Mouse (Mus musculus): ENCODE data around the gene Me3.
"Not testable (repeated sequence)": the region's sequence is repeated elsewhere in the genome, so short reads cannot be mapped to it uniquely, and the experiment has no call there.

Me3 gene

GRCm38 (mm10) chr7:89726712-89727111 lies 94.5 kb downstream of the Me3 start:
- in situ Hi-C loops (cut with MboI; ENCODE audit: unreplicated experiment in 2 of 2): no loop called here

GRCm38 (mm10) chr7:89727615-89728014 lies 95.4 kb downstream of the Me3 start:
- in situ Hi-C loops (cut with MboI; ENCODE audit: unreplicated experiment in 2 of 2): no loop called here

- in situ Hi-C loops (cut with MboI; ENCODE audit: unreplicated experiment in 2 of 2): no loop called here
These were observed 96.2 kb downstream of the Me3 start for GRCm38 (mm10) chr7:89728393-89728792.

DNA sequence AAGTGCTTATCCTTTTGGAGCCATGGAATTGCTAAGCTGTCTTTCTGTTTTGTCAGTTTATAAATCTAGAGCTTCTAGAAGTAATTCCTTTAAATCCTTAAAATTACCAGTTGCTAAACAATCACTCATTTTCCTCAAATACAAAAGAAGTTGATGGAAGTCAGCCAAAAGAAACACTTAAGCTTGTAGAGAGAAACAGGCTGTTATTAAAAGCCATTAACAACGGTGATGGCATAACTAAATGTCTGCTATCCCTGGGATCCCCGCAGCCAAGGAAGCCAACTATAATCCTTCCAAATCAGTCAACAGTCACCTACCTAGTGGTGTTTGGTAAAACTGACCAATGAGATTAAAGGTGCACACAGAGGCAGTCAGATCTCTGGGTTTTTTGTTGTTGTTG lies 98.3 kb downstream of the Me3 start:
- in situ Hi-C loops (cut with MboI; ENCODE audit: unreplicated experiment in 2 of 2): no loop called here

DNA sequence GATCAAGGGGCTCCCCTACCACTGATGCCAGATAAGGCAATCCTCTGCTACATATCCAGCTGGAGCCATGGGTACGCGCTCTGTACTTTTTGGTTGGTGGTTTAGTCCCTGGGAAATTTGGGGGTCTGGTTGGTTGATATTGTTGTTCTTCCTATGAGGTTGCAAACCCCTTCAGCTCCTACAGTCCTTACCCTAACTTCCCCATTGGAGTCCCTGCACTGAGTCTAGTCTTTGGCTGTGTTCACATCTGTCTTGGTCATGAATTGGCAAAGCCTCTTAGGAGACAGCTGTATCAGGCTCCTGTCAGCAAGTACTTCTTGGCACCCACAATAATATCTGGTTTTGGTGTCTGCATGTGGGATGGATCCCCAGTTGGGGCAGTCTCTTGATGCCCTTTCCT lies 98.9 kb downstream of the Me3 start:
- in situ Hi-C loops (cut with MboI; ENCODE audit: unreplicated experiment in 2 of 2): not testable (repeated sequence)

- in situ Hi-C loops (cut with MboI; ENCODE audit: unreplicated experiment in 2 of 2): loop anchor here in 1 of 2 experiments (10.0 kb wide), 1 partner anchor 86 kb away; no protein-coding TSS in a partner anchor
These were observed 116.2 kb downstream of the Me3 start for GRCm38 (mm10) chr7:89748415-89748814.

DNA sequence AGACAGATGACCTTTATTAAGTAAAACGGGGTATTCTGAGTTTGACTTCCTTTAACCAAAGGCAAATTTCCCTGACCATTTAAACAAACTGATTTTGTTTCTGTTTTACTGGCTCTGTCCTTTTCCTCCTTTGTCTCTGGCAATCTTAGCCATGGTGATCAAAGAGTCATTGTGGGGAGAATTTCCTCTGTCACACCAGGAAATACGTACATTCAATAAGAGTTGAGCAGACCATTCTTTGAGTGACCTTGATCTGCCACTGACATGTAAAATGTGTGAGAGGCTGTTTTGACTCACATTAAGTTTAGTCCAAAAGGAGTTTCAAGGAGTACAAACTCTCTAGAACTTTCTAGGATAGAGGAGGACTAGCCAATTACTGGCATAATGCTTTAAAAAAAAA lies 117.0 kb downstream of the Me3 start:
- in situ Hi-C loops (cut with MboI; ENCODE audit: unreplicated experiment in 2 of 2): loop anchor here in 1 of 2 experiments (10.0 kb wide), 1 partner anchor 86 kb away; no protein-coding TSS in a partner anchor

DNA sequence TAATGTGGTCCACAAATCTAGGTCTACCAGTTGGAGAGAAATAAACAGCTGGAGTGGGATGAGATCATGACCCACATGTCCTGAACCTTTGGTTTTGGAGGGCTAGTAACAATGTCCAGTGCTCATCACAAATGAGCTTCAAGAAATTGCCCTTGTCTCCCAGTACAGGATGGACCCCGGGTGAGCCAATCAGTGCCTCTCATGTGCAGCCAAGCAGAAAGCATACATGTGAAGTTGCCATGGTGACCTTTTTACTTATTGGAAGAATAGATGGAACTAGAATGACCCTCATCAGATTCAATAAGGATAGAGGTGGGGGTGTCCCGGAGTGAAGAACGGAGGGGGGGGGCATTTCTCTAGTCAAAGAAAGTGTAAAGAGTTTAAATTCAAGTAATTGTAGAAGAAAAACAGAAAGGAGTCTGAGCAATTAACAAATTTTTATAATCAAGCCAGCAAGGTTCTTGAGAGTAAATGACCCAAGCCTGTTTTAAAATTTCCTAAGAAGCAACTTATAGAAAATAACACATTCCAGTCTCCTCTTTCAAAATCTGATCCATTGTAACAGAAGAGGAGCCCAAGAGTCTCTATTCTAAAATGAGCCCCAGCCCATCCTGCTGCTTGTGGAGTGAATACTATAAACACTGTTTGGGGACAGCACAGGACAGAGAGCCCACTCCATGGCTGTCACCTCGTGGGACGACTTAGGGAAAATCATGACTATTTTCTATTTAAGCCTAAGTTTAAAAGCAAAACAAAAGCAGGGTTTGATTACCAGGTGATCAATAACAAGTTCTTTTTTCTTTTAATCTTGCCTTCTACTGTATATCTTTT lies 134.7 kb downstream of the Me3 start:
- in situ Hi-C loops (cut with MboI; ENCODE audit: unreplicated experiment in 2 of 2): no loop called here

DNA sequence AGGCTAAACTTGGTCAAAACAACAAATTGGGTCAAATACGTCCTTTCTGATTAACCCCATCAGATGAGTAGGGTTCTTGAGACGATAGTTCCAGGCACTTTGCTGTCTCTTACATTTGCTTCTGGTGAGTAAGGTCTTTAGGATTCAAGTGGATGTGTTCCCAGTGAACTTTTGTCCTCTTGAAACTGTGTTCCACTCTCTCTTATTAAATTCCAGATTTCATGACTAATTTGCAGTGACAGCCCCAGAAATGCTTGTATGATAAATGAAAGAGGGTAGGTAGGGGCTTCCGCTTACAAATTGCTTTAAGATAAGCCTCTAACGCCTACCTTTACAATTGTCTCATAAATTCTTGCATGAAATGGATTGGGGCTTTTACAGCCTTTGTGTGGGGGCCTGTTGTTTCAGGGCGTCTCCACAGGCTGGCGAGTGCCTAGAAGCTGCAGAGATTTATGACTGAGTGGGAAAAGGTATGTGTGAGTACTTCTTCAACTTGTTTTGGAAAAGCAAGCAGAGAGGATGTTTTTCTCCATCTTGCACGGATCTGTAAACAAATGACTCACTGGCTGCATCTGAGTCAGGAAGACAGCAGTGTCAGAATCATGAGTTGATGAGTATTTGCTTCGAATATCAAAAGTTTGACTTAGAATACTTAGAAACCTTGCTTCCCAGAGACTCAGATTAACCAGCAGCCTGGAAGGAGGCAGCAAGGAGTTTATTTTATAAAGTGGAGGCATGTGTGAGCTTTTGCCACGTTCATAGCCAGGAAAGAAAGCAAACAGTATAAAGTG lies 137.1 kb downstream of the Me3 start:
- in situ Hi-C loops (cut with MboI; ENCODE audit: unreplicated experiment in 2 of 2): no loop called here

DNA sequence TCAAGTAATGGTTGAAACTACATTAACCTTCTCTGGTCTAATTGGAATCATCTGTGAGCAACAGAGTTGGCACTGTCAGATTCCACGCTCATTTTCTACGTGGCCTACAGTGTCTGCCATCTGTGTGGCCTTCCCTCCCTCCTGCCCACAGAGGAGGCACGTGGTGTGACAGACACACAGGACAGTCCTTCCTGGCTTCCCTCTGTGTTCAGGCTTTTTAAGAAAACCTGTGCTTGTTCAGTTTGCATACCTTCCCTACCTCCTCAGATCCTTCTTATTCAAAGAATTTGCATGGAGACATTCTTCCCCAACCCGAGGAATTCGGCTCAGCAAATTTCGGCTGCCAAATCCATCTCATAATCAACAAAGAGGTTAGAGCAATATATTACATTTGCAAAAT lies 137.8 kb downstream of the Me3 start:
- in situ Hi-C loops (cut with MboI; ENCODE audit: unreplicated experiment in 2 of 2): no loop called here

- in situ Hi-C loops (cut with MboI; ENCODE audit: unreplicated experiment in 2 of 2): no loop called here
These were observed 140.7 kb downstream of the Me3 start for GRCm38 (mm10) chr7:89772906-89773305.

GRCm38 (mm10) chr7:89773352-89773921 lies 141.2 kb downstream of the Me3 start:
- in situ Hi-C loops (cut with MboI; ENCODE audit: unreplicated experiment in 2 of 2): no loop called here

- in situ Hi-C loops (cut with MboI; ENCODE audit: unreplicated experiment in 2 of 2): no loop called here
These were observed 141.7 kb downstream of the Me3 start for GRCm38 (mm10) chr7:89773926-89774325.

- in situ Hi-C loops (cut with MboI; ENCODE audit: unreplicated experiment in 2 of 2): no loop called here
These were observed 143.7 kb downstream of the Me3 start for GRCm38 (mm10) chr7:89775848-89776247.

DNA sequence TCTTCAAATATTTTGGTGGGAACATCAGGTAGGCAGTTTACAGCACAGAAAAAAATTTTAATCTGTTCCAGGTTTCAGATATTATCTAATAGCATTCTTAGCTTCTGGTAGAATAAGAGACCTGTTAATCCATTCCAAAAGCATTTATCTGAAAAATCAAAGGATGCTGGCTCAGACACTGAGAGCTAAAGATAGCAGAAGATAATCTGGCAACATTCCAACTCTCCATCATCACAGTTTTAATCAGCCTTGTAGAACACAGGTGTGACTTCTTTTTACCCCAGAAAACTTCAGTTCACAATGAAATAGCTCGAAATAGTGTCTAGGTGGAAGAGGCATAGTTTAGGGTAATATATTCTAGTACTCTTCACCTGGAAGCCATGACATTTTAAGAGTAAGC lies 149.2 kb downstream of the Me3 start:
- in situ Hi-C loops (cut with MboI; ENCODE audit: unreplicated experiment in 2 of 2): no loop called here

GRCm38 (mm10) chr7:89787735-89788134 lies 155.5 kb downstream of the Me3 start:
- in situ Hi-C loops (cut with MboI; ENCODE audit: unreplicated experiment in 2 of 2): no loop called here

DNA sequence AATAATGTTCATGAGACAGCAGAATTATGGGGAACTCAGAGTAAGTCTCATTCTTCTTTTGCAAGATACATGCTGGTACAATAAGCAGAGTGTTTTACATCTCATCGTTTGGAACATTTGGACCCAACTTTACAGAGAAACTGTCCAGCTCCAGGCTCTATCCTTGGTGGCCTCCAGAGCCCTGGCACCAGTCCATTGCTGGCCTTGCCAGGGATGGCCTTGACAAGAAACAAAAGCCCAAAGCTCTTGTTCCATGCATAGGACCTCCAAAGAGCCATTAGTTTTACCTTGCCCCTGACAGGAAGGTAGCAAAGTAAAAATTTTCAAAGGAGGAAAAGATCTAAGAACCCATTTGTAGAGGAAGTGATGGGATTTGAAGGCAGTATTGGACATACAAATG lies 160.4 kb downstream of the Me3 start:
- in situ Hi-C loops (cut with MboI; ENCODE audit: unreplicated experiment in 2 of 2): no loop called here

GRCm38 (mm10) chr7:89795366-89795765 lies 163.2 kb downstream of the Me3 start:
- in situ Hi-C loops (cut with MboI; ENCODE audit: unreplicated experiment in 2 of 2): no loop called here

- in situ Hi-C loops (cut with MboI; ENCODE audit: unreplicated experiment in 2 of 2): no loop called here
These were observed 164.2 kb downstream of the Me3 start for GRCm38 (mm10) chr7:89796351-89796801.

DNA sequence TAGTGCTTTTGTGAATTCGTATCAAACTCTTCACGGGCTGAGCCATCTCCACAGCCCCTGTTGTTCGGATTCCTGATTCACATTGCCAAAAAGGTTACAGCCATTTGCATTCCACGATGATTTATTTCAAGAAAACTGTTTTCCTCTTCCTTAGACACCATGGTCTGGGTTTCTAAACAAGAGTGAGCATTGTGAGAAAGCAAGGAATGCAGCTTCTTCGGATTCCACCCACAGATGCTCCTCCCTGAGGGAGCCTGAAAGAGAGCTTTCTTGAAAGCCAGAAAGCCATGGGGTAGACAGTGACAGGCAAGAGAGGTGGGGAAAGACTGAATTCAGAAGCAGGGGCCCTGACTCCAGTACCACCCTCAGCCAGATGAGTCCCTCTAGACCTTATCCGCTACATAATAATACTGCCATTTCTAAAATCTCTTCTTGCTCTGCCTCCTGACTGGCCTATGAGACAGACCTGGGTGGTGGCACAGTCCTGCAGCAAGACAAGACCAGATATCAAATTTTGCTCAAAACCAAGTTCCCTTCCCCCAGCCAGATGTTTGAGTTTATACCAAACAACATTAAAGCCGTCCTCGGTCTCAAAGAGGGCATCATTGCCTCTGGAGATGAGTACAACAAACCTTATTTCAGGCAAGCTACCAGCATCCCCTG lies 166.3 kb downstream of the Me3 start:
- in situ Hi-C loops (cut with MboI; ENCODE audit: unreplicated experiment in 2 of 2): no loop called here

DNA sequence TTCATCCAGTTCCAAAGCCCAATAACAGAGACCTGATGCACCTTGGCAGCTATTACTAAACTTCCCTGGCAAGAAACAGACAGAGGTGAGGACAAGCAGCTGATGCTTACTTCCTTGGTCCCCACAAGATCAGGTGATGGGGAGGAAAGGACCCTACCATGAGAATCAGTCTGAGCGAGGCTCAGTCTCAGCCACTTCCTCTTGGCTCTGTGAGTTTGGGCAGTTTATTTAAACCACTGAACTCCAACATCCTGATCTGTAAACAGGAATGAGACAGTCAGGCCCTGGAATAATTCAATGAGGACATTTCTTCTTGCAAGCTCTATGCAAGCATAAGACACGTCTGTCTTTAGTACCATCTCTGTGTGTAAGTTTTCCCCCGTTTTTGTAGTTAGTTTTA lies 170.3 kb downstream of the Me3 start:
- in situ Hi-C loops (cut with MboI; ENCODE audit: unreplicated experiment in 2 of 2): no loop called here
